Mouse (Mus musculus): ENCODE results near the gene Dusp8.

DNA sequence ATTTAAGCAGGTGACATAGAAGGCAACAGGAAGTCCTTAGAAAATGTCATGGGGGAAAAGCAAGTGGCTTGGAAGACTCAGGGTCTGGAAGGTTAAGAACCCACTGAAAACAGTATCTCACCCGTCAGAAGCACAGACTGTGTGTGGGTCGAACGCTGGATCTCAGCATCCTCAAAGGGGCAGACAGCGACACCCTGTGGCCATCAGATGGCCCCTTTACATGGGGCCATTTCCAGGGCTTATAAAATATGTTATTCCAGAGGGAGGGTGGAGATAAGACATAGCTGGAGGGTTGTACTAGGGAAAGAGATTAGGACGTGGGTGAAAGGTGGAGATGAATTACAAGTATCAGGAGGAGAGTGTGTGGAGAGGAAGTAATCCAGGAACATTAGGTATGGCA lies 24.0 kb upstream of the Dusp8 start:
- TF ChIP-seq USF1 (IDR thresholded peaks at IDR 0.05; ENCODE audit: low read depth) (no peak), CTCF (IDR thresholded peaks at IDR 0.05; ENCODE audit: control insufficient read depth, insufficient read depth, insufficient read length) (peak; percentile 34), MAX (IDR thresholded peaks at IDR 0.05) (no peak), CEBPB (IDR thresholded peaks at IDR 0.05; ENCODE audit: low read depth) (no peak), MYOD1 (IDR thresholded peaks at IDR 0.05; ENCODE audit: control insufficient read depth, insufficient read length, low read depth) (no peak), FOSL1 (IDR thresholded peaks at IDR 0.05; ENCODE audit: insufficient read depth, low read length, poor library complexity, severe bottlenecking) (no peak)
